Mouse (Mus musculus) adrenal gland, adult 8-10 months (tissue): ENCODE measurements around the gene Pnpo. TPM values are rescaled to one million over a fixed set of nuclear protein-coding genes. Genes with fewer than 3 reads are reported as not detected.

Experiments
- DNase-seq: peaks from one replicate; pipeline ENCODE4 v3.0.0; 2022
- total RNA-seq, 4 experiments: library from RNA; stranded (reverse); gene quantifications; 2 replicates each; pipeline ENCODE4 v1.2.4; 2022

The Pnpo gene
- total RNA-seq, 4 experiments from 2014 or later: 34.5 to 43.3 (median 39.4) TPM

- DNase-seq: no peak
Observed at GRCm38 (mm10) chr11:96969746-96970145, 26.0 kb upstream of the Pnpo start.

- no peak for DNase-seq
Observed at GRCm38 (mm10) chr11:96969280-96969722, 25.5 kb upstream of the Pnpo start.

GRCm38 (mm10) chr11:96968476-96968875 is 24.7 kb upstream of the Pnpo start:
- no peak for DNase-seq

- DNase-seq: no peak
Observed at GRCm38 (mm10) chr11:96967544-96968269, 23.9 kb upstream of the Pnpo start.

GRCm38 (mm10) chr11:96966914-96967543 is 23.2 kb upstream of the Pnpo start:
- no peak for DNase-seq

GRCm38 (mm10) chr11:96966172-96966571 is 22.4 kb upstream of the Pnpo start:
- DNase-seq: no peak

GRCm38 (mm10) chr11:96963580-96963979 is 19.8 kb upstream of the Pnpo start:
- DNase-seq: peak; percentile 77

GRCm38 (mm10) chr11:96957061-96957805 is 13.4 kb upstream of the Pnpo start:
- DNase-seq: no peak

- no peak for DNase-seq
Observed at GRCm38 (mm10) chr11:96956009-96956724, 12.4 kb upstream of the Pnpo start.

- no peak for DNase-seq
Observed at GRCm38 (mm10) chr11:96955094-96955493, 11.3 kb upstream of the Pnpo start.

- DNase-seq: no peak
Observed at GRCm38 (mm10) chr11:96952896-96953295, 9.1 kb upstream of the Pnpo start.

GRCm38 (mm10) chr11:96952426-96952825 is 8.6 kb upstream of the Pnpo start:
- no peak for DNase-seq

- DNase-seq: no peak
Observed at GRCm38 (mm10) chr11:96950767-96951166, 7.0 kb upstream of the Pnpo start.

GRCm38 (mm10) chr11:96947849-96948248 is 4.1 kb upstream of the Pnpo start:
- DNase-seq: no peak

- no peak for DNase-seq
Observed at GRCm38 (mm10) chr11:96946498-96946897, 2.7 kb upstream of the Pnpo start.

GRCm38 (mm10) chr11:96944844-96945580 is 1.2 kb upstream of the Pnpo start:
- DNase-seq: no peak

GRCm38 (mm10) chr11:96941989-96942590 is 1.7 kb downstream of the Pnpo start:
- no peak for DNase-seq

GRCm38 (mm10) chr11:96940578-96941465 is 3.0 kb downstream of the Pnpo start:
- no peak for DNase-seq

GRCm38 (mm10) chr11:96938426-96938800 is 5.4 kb downstream of the Pnpo start:
- DNase-seq: no peak
